Mouse (Mus musculus): ENCODE results near the gene Ntm.

Ntm gene

DNA sequence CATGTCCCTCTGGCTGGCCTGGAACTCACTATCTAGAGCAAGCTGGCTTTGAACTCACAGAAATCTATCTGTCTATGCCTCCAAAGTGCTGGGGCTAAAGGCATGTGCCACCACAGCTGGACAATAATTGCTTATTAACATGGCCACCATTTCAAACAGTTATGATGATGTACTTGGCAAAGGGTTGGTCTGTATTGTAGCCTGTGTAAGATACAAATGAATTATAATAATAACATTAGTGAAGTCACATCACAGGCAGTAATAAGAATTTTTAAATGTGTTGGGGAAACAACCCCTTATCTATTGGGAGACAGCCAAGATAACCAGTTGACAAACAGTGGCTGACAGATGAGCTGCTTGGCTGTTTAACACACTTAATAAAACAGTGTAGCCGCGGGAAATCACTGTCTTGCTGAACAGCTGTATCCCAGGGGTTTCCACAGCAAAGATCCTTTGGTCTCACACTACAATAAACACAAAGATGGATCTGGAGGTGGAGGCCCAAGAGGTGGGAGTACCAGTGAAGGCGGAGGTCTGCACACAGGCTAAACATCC is 302.8 kb downstream of the Ntm start:
- in situ Hi-C loops (cut with MboI, MseI) = loop anchor here (5.0 kb wide), 1 partner anchor 762 kb away; no protein-coding TSS in a partner anchor

DNA sequence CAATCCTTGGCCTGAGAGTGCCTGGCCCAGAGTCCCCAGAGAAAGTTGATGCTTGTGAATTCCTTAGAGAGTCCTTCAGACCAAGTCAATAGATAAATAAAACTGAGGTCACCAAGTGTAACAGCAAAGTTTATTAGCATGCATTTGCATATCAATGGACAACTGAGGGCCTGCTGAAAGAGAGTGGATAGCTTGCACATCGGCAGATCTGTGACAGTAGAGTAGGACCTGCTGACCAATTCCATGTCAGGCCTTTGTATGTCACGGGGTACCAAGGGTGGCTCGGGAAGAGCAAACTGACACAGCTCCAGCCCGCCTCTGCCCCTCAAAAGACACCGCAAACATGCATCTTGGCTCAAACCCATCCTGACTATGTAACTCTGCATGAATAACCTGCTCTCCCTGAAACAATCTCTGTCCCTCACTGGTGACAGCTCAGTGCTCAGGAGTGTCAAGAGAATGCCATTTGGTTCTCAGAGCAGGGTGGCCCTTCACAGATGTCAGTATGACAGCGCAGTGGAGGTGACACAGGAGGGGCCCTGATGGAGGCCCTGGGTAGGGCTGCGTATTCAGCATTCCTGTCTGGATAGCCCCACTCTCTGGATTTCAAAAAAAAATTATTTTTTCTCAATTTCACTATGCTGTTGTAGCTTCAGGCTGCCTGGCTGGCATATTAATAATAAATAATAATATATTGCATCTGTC is 305.0 kb downstream of the Ntm start:
- in situ Hi-C loops (cut with MboI, MseI) = no loop called here

DNA sequence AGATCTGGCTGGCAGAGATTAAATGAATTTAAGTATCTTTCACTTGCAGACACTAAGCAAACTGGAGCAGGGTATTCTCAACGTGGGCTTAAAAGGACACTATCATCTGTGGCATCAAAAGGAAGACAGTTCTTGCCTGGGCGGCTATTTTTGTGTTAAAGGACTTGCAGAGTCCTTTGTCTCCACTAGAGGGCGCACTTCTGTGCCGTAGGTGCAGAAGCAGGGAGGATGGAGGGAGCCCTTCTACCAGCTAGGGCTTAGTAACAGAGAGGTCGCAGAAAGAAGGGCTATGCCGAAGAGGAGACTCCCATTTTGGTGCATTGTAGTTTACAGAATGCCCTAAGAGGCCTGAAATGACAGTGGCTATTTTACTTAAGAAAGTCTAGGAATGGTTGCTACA is 308.1 kb downstream of the Ntm start:
- in situ Hi-C loops (cut with MboI, MseI) = no loop called here

DNA sequence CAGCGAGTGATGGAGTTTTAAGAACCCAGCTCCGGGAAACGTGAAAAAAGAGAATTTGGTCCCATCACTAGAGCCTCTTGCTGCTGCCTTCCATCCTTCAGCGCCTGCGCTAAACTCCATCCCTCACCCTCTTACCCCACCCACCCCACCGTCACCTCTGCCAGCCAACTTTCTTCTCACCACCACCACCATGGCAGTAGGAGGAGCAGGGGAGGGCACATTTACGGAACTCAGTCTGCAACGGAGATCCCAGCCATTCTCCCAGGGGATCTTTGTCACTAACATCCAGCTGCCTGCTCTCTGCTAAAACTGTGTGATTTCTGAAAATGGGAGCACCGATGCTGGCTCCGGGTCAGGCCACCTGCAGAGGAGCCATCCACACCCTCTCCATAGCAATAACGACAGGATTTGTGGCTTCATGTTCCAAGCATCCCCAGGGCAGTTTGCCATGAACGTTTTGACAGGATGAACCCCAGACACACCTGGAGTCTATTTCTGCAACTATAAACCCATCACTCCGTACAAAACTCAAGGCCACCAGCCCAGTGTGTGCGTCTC is 309.2 kb downstream of the Ntm start:
- in situ Hi-C loops (cut with MboI, MseI) = no loop called here

DNA sequence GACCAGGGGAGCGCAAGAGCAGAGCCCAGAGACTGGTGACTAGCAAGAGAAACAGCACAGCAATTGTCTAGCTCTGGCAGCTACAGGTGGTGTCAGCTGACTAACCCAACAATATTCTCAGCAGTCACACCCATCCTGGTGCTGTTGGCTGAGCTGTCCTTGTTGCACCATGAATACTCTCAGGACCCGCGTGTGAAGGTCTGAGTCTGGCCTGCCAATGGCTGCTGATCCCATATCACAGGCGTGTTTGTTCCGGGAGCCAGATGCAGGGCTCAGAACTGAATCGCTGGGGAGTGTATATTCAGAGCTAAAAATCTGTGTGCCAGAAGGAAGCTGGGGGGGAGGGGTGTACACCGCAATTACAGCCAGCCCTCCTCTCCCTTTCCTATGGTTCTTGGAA is 310.1 kb downstream of the Ntm start:
- in situ Hi-C loops (cut with MboI, MseI) = no loop called here

DNA sequence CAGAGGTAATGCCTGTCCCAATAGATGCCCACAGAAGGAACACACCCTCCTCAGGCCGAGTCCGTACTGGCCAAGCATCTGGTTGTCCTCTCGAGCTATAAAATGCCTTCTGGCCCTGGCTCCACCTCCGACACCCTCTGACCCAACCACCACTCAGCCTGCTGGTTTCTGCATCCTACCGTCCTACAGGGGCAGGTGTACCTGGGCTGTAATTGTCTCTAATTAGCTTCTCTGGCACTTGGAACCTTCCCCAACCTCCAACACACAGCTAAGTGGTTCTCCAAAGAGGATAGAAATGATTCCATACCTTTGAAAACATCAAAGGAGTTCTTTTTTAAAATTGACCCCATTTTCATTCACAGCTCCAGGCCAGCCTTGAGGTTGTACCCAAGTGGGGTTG is 311.1 kb downstream of the Ntm start:
- in situ Hi-C loops (cut with MboI, MseI) = no loop called here

DNA sequence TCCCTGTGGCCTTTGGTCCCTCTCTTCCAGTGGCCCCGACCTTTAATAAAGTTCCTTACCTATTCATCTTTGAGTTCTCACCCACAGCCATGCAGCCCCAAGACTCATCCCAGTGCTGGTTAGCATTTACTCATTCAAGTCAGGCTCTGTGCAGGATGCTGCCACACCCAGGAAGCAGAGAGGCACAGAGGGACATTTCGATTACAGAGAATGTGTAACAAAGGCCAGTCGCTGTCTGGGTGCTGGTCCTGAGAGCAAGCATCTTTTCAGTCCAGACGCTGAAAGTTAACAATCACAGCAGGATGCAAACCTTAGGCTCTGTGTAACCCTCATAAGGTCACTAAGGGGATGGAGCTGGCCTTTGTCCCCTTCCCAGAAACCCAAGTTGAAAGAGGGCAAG is 311.7 kb downstream of the Ntm start:
- in situ Hi-C loops (cut with MboI, MseI) = no loop called here

DNA sequence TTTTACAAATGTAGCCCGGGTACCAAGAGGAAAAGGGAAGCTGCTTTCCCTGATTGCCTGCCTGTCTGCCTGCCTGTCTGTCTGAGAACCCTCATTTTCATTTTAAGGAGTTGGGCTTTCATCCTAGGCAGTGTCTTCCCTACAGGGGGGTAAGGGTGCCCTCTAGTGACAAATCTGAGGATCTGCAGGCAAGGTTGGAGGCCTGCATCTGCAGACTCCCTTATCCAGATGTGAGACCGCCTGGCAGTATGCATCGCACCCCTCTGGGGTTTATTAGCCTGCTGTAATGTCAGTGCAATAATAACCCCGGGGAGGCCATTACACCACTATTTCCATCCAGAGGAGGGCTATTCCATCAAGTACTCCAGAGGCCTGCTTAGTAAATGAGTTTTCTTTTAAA is 312.3 kb downstream of the Ntm start:
- in situ Hi-C loops (cut with MboI, MseI) = no loop called here

DNA sequence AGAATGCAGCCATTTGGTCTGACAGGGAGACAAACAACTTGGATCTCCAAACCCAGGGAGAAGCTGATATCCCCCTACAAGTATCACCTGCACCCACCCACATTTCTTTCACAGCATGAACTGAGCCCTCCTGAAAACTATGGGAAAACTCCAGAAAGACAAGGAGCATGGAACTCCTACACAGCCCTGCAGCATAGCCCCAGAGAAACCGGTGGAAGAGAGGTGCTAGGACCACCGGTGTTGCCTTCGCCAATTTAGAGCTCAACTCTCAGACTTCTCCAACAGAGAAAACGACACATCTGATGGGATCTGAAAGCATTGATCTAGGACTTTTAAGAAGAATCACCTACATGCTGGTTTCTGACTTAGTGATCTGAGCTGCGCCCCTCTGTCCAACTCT is 312.7 kb downstream of the Ntm start:
- in situ Hi-C loops (cut with MboI, MseI) = no loop called here

DNA sequence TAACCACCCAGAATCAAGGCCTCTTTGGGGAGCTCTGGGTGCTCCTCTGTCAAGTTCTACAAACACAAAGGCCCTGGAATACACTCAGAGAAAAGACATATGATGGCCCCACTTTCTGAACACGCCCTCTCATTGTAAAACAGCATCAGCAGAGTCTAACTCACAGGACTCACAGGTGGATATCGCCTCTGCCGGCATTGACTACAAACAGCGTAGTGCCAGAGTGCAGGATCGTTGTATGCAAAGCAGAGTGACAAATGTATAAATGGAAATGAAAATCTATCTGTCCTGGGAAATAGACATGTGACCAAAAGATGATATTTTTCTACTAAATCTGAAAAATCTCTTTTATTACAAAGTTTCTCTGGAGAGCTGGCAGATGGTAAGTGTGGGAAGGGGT is 314.7 kb downstream of the Ntm start:
- in situ Hi-C loops (cut with MboI, MseI) = loop anchor here (25.0 kb wide), 1 partner anchor 1714 kb away; no protein-coding TSS in a partner anchor

DNA sequence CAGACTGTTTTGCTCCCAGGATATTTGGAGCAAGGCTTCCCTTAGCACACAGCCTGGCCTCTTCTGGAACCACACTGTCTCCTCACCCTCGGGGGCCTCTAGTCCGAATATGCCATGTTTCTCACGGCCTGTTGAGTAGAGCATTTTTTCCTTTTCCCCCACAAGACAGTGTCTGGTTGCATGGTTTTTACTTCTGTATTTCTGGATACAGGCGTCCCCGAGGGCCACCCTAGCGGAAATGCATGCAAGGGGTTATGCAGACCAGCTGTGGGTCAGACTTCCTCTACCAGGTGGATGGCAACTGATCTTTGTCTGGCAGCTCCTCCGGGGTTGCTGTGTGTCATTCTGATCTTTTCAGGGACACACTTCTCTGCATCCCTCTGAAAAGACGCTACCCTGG is 315.2 kb downstream of the Ntm start:
- in situ Hi-C loops (cut with MboI, MseI) = loop anchor here (25.0 kb wide), 1 partner anchor 1715 kb away; no protein-coding TSS in a partner anchor

DNA sequence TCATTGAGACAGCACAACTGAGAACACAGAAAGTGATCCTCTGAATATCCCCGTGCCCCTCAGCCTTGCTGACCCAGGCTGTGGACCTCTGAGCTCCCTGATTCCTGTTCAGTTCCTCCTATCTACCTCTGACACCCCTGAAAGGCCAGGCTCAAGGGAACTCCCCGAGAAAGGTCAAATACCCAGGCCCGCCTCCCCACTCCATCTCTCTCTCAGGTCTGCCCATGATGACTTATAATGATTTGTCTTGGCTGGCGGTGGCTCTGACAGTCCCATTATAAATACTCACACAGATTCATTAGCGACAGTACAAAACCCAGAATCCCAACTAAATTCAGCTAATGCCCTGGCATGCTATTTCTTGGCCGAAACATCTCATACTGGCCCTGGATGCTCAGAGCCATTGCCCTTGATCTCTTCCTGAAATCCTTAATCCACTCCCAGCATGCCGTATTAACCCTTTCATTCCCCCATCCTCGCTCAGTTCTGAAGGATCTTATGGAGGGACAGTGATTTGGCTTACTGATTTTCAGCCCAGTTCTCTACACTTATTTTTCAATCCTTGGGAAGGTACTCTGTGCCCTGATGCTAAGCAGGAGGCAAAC is 317.0 kb downstream of the Ntm start:
- in situ Hi-C loops (cut with MboI, MseI) = loop anchor here (25.0 kb wide), 1 partner anchor 1716 kb away; no protein-coding TSS in a partner anchor

DNA sequence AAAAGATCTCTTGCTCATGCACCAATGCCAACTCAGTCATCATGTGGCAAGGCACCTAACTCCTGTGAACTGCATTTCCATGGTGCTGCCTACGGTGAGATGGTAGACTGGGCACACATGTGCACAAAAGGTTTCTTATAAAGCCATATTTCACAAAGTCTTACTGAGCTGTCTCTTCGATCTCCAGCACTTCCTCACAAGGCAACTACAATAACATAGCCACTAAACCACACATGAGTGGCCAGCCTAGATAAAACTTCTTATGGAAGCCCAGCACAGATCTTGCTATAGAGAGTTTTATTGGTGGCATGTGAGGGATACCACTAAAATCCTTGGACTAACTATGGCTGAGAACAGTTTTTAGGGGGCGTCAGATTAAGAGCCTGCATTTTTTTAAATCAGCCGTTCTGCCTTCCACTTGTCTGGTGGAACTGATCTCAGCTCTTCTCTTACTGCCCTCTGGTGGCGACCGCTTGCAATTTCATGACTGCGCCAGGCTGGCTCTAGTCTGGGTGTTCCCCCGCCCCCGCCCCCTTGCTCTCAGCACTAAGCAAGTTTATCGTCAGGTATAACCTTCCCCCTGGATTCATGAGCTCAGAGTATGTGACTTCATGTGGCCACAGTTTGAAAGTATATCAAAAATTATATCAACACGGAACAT is 319.8 kb downstream of the Ntm start:
- in situ Hi-C loops (cut with MboI, MseI) = loop anchor here (5.0 to 25.0 kb wide), 2 partner anchors 1381 to 1719 kb away; no protein-coding TSS in a partner anchor

DNA sequence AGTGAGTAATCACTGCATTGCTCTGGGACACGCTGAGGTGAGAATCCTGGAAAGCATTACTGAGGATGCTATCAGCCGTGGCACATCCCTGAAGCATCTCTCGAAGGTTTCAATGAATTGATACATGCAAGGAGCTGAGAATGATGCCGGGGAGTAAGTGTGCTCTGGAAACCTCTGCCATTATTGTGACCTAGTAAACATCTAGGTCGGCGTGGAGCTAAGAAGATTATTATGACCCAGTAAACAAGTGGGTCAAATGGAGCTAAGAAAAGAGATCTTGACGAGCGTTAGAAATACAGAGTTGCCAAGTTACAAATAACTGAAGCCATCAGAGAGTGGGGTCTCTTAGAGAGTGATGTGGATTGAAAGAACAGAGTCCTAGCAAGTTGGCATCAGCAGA is 325.6 kb downstream of the Ntm start:
- in situ Hi-C loops (cut with MboI, MseI) = loop anchor here (25.0 kb wide), 1 partner anchor 1725 kb away; no protein-coding TSS in a partner anchor

DNA sequence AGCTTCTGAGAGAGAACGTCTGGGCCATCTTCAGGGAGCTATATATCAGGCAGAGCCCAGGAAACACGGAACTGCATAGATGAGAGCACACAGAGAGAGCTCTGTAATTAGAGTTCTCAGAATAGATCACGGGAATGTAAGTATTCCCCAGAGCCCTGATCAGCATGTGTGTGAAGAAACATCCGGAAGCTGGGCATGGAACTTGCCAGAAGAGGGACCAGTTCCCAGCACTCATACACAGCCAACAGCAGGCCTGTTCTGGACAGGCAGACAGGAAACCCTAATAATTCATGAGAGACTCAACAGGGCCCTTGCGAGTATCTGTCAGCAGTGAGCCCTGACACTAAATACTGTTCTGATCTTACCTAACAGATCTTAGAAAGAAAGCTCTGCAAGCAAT is 345.8 kb downstream of the Ntm start:
- in situ Hi-C loops (cut with MboI, MseI) = no loop called here

DNA sequence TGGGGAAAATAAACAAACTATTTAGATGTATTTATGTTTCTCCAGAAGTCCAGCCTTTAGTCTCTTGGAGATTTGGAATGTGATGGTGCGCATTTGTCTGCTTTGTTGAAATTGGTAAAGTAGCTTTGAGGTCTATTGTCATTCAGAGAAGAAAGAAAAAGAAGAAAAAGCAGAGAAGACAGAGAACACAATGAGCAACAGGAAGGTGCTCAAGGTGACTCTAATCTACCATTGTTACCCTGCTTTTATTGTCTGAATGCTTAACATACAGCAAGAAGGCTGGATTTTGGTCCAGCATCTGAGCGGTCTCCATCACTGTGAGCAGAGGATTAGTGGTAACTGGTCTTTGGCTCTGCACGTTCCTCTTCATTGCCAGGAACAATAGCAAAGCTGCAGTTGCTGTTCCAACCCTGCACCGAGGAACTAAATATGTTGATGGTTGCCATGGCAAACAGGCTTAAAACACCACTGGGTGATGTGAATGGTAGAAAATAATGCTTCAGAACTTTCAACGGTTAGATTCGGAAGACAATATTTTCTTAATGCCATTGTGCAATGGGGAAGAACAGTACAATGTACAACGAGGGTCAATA is 350.8 kb downstream of the Ntm start:
- in situ Hi-C loops (cut with MboI, MseI) = no loop called here

DNA sequence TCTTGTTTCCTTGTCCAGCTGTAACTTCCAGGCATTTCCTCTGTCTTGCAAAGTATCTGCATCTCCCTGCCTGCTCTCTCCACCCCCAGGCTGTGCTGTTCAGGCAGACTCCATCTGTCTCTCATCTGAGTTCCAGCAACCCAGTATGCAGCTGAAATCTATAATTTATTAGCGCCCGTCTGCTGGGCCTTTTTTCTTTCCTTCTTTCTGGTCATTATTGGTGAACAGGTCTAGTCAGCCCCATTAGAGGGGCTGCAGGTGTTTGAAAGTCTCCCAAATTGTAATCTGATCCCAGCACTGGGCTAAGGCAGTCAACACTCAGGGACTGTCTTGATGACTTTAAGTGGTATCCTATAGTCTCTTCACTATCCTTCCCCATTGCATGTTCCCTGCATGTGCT is 352.1 kb downstream of the Ntm start:
- in situ Hi-C loops (cut with MboI, MseI) = no loop called here

DNA sequence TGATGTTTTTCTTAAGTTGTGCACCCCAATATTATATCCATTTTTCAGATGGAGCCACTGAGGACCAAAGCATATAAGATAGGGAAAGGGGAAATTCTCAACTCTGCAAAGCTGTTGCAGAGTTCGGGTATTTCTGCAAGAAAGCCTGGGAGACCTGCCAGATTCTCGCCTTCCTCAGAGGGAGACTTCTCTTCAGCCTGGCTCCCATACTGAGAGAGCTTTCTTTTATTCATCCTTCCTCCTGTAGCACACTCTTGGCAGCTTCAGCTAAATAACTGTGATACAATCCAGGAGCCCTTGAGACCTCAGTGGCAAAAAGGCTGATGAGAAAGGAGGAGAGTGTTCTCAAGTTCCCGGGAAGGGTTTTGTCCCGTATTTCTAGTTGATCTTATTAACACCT is 365.3 kb downstream of the Ntm start:
- in situ Hi-C loops (cut with MboI, MseI) = no loop called here

DNA sequence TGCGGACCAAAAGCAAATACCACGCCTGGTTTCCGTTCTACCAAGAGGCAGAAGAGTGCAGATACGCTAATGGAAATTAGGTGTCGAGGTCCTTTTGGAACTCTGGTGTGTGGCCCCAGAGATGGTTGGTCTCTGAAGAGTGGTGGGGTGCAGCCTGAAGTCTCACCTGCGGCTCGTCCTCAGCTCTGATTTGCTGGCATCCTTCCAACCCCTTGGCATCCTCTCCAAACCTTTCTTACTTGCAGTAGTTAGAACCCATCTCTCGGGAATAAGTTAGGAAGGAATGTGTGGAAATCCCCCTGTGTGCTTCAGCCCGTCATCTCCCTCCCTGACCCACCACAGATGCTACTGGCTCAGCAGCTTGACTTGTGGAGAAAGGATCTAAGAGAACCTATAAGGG is 367.6 kb downstream of the Ntm start:
- in situ Hi-C loops (cut with MboI, MseI) = no loop called here

DNA sequence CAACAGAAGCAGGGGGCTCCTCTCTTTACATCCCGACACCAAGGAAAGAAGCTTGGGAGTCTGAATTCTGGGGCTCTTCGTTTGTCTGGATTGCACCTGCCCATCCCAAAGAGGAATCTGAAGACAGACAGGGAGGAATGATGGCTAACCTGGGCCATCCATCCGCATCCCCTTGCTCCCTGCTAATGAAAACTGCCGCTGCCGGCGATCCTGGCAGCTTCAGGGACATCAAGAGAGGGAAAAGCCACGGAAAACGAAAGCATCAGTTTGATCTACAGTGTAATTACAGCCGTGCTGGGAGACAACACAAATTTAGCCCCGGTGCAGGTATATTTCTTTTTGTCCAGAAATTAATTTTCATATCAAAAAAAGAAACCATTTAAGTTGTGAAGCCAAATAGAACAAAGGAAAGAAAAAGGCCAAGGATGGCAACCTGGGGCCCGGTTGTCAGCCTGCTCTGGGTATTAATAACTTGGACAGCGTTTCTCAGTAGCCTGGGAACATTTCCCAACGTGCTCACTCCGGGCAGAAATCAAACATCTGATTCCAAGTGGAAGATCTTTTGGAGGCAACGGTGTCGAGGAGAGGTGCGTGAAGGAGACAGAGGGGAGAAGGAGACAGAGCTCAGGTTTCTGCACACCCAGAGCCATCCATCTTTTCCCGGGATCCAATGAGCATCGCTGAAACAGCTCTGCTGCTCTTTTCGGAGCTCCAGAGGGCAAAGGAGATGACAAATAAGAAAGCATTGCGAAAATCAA is 368.2 kb downstream of the Ntm start:
- in situ Hi-C loops (cut with MboI, MseI) = no loop called here

DNA sequence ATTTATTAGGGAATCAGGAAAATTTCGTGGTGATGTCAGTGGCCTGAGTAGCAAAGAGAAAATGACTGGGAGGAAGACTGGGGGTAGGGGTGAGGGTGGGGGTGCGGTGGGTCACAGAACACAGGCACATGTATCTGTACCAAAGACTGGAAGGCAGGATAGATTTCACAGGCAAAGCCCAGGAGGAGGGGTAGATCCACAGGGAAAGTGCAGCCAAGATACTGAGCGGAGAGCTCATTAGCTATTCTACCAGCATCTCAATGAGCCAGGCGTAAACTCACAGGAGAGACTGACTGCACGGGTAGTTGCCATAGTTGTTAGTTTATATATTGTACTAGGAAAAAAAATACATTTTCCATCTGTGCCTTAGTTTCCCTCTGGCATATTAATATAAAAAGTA is 375.6 kb downstream of the Ntm start:
- in situ Hi-C loops (cut with MboI, MseI) = loop anchor here (10.0 kb wide), 1 partner anchor 1877 kb away; the partner anchor contains the start of gene Tmem45b
